Mouse (Mus musculus) T-cell, adult 2 months (primary cell): Measurements from ENCODE around the gene Sbk1.
A peak's percentile ranks its signal among the peaks of the same experiment; 100 is the strongest.

Source experiments
- DNase-seq: peaks from one replicate; pipeline ENCODE4 v3.0.0; 2022; ENCODE audit warnings: low spot score

Gene Sbk1

DNA sequence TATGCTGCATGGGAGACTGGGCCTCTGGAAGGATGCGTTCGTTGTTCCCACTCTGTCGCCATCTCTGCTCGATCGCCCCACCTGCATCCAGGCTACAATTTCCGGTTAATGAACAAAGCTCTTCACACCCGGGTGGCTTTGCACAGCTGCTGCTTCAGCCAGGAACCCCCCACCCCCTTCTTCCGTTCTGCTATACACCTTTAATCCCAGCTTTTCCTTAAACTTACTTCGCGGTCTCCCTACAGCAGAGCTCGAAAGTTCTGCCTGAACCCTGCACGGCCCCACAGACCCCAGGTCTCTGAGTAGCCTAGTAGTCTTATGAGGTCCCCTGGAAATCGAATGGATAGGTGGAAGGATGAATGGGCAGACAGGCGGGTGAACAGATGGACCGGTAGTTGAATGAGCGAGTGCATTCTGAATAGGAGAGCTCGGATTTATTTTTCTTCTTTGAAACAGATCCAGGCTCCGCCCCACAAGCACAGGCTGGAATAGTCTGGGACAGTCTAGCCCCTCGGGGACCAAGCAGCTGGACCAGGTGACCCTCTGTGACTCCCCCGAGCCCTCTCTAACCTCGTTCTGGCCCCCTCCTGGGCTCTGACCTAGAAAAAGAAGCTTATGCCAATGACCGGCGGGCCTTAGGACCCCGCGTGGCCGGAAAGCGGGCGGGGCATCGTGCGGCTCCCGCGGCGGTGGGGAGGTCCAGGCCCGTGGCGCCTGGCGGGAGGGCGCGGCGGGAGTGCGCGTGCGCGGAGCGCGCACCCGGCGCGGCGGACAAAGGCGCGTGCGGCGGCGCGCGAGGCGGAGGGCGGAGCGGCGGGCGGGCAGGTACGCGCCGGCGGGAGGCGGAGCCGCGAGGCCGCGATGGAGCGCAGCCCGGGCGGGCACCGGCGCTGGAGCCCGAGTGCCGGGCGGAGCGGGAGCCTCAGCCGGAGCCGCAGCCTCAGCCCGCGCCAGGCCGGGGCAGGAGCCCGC lies at the start of gene Sbk1:
Gene Sbk1 (plus strand): TSS at position 908 of the 972 bp plus-strand sequence.
- peak; percentile 89 for DNase-seq

DNA sequence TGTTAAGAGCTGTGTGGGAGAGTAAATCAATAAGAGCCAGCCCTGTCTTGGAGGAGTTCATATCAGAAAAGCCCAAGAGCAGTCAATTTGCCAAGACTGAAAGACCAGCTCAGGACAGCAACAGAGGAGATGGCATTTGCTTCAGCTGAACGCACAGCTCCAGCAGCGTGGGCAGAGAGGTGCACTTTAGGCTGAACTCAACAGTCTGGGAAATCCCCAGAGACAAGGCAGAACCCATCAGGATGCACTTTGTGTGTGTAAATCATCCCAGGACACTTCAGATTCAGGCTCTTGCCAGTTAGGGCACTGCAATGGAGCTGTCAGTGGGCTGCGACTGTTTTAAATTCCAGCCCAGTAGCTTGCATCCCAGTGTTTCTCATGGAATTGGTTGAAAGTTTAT lies 49.7 kb upstream of the Sbk1 start:
- no peak for DNase-seq

DNA sequence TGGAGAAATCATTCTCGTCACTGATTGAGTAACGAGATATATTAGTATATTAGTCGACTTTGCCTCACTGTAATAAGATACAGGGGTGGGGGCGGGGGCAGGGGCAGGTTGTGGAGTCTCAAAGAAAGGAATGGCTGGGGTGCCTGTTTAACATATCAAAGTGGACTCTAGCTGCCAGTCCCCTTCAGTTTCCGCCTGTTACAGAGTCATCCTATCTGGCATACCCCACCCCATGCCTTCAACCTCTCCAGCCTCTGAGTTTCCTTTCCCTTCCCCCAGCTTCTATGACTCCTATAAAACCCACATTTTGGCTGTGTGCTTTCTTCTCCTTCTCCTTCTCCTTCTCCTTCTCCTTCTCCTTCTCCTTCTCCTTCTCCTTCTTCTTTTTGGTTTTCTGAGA lies 46.3 kb upstream of the Sbk1 start:
- no peak for DNase-seq

DNA sequence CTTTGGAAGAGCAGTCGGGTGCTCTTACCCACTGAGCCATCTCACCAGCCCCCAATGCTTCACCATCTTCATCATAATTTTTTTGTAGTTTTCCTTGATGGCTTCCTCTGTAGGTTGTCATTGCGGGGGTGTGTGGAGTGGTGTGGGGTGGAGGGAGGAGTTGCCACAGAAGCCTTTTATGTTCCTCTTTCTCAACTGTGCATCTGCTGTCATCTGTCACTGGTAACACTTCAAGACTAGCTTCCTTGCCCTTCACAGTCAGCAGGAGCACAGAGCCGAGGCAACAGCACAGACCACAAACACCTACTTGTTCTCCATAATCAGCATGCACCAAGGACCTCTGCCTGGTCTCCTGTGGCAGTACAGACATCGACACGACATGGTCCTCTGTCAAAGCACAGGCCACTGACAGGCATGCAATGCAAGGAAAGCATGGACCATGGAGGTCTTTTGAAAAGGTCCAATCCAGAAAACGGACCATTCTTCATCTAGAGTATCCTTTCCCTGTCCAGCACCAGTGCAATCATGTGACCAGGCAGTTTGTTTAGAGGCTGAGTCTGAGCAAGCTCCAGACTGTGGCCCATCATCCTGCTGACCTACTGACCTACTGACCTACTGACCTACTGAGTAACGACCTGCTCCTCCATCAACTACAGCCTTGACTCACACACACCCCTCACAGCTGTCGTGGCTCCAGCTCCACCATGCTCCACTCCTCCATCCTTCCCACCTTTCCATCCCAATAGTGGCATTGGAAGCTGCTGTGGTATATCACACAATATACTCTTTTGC lies 41.9 kb upstream of the Sbk1 start:
- peak; percentile 44 for DNase-seq

DNA sequence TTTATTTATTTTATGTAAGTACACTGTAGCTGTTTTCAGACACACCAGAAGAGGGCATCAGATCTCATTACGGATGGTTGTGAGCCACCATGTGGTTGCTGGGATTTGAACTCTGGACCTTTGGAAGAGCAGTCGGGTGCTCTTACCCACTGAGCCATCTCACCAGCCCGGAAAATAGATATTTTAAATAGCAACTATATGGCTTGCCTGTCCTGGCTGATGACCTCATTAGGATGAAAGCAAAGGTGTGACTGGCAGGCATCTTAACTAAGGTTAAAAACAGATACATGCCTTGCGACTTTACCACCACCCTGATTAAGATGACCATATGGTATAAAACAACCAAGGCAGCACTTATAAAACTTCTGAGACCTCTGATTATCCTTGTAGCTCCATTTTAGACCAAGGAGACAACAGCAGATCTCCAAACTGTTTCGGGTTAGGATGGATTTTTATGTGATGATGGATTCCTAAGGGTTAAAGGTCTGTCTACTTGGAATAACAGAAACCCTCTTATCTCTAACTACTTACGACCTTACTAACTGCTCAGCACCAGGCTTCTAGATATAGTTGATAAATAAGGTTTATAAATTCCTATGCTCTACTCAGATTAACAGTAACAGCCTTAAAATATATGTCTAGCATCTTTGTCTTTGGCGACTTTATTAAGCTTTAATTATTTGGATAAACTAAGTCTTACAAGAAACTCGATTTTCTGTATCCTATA lies 39.9 kb upstream of the Sbk1 start:
- no peak for DNase-seq

DNA sequence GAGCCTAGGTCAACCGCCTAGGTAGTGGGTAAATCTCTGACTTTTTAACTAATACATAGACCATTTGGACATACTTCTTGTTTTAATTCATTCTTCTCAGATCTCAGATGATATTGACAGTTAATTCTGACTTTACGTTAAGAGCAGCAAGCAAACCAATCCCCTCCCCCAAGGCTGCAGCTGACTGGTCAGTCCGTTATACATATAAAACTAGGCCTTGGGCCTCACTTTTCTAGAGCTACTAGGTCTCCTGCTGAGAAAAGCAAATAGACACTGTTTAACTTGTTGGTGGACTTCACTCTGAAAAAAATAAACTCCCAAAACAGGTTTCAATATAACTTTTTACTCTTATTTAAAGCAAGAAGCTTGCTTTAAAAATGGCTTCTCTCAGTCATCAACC lies 37.8 kb upstream of the Sbk1 start:
- DNase-seq, result no peak

DNA sequence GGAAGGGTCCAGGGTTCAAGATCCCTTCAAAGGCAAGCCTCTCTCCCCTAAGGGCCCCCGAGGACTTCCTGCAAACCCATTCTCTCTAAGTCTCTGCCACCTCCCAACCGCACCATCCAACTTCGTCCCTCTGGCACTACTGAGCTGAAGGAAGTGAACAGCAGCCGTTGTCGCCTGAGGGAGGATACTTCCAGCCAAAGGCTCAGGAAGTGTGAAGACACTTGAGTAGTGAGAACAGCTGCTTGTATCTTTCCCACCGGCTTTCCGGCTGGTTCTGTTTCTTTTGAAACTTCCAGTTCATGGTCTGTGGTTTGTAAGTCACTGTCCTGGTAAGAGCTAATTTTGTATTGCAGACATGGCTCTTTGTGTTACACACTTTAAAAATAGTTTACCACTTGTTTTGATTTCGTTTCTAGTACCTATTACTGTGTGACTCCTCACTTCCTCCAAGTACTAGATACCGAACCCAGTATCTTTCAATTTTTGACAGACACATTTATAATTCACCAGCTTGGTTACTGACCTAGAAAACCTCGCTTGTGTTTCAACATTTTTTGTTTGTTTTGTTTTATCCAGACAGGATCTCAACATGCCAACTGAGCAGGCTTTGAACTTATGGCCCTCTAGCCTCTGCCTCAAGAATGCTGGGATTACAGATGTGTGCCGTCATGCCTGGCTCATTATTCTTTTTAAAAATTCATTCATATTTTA lies 36.2 kb upstream of the Sbk1 start:
- peak; percentile 33 for DNase-seq

DNA sequence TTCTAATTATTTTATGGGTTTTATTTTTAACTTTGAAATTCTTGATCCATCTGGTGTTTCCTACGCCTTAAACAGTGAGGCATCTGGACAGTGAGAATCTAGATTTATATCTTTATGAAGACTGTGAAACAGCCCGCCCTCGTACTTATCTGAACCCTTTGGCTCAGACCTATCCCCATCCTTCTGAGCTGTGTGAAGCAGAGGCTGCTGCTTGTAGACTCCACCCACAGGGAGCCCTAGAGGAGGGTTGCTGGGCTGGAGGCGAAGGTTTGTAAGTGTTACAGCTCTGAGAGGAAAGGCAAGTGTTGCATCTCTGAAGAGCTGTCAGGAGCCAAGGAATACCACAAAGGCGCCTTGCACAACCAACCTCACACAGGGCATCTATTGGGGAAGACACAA lies 35.6 kb upstream of the Sbk1 start:
- DNase-seq, result no peak

DNA sequence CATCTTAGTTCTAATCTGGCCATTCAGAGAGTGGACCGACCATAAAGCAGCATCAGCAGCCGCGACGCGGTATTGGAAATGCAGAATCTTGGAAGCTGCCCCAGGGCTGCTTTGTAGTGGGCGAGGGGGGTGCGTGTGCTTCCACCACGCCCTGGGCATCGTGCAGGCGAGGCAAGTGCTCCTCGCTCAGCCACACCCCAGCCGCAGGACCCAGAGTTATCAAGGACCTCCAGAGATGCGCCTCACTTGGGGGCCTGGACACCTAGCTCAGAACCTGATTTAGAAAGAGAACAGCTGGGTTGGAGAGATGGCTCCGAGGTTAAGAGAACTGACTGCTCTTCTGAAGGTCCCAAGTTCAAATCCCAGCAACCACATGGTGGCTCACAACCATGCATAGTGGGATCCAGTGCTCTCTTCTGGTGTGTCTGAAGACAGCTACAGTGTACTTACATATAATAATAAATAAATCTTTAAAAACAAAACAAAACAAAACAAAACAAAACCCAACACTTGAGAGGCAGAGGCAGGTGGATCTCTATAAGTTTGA lies 31.5 kb upstream of the Sbk1 start:
- no peak for DNase-seq

DNA sequence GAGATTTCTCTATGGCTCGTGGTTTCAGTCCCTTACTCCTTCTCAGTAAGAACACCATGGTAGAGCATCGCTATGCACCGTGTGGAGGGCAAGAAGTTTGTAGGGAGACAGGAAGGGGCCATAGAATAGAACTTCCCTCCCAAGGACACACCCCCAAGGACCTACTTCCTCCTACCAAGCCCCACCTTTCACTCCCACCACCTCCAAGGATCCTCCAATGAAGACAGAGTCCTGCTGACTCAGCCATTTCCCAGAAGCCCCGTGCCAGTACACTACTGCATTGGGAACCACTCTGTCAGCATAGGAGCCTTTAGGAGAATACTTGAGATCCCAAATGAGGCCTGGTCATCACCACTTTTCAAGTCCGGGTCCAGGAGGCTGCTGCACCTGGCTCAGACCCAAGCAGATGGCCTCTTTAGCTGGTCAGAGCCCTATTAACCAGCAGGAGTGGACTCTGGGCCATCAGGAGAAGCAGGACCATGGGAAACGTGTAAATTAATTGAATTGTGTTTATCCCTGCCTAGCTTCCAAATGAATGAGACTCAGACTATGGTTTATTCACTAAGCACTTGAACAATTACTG lies 28.2 kb upstream of the Sbk1 start:
- DNase-seq, result no peak

DNA sequence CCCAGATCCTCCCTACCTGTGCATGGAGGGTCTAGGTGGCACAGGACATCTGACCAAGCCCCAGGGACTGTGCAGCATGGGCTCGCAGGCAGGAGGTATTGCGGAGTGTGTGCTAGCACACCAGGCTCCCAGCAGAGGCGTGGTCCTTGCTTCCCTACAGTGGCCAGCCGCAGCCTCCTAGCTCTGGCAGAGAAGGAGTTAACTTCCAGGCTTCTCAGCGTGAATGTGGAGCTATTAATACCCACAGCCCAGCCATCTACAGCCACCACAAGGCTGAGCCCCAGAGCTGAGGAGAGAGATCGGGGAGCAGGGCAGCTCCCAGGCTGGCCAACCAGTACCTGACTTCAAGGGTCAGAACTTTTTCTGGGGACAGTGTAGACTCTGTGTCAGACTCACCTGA lies 24.3 kb upstream of the Sbk1 start:
- no peak for DNase-seq

DNA sequence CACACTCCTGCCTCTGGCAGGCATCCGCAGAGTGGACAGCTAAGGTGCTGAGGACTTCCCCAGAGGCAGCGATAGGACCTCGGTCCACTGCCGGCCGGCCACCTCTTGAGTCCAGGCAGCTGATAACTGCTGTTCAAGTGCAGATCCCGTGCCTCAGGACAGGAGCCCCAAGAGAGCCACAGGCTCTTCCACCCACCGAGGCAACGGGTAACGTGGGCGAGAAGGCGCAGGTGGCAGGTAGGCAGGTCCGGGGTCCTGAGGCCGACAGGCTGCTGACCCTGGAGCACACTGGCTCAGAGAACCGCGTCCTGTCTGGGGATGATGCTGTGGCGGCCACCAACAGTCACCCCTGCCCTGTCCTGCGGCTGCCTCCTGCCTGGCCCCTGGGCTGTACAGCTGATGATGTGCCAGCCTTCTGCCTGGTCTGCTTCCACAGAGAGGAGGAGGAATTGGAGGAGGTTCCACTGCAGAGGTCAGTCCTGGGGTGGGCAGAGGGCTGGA lies 23.7 kb upstream of the Sbk1 start:
- no peak for DNase-seq

DNA sequence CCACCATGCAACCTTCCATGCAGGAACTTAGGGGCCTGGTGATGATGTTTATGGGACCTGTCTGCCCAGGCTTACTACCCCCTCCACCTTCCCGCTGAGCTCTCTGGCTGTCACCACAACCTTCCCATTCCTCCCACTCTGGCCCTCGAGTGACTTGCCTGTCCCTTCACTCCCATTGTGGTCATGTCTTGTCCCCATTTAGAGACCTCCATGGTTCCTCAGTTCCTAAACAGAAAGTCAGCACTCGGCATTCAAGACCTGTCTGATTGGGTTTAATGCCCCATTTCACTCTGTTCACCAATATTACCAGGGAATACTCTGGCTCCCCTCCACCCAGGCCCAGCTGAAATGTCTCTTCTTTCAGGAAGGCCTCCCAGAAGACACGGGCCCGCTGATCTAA lies 23.3 kb upstream of the Sbk1 start:
- DNase-seq, result no peak

DNA sequence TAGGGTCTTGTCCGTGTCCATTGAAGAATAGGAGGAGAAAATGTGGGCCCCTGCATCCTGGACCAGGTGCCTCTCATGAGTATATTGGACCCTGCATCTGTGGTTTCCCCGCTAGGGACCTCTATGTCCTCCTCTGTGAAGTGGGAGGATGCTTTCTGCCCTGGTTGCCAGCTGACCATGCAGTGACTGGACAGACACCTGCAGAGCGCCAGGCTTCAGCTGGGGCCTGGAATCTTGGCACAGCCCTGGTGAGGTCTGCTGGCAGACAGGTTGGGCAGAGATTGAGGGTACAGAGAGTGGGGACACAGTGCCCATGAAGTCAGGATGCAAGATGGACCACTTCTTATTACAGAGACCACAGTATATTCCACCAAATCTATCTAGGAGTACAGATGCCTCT lies 22.4 kb upstream of the Sbk1 start:
- no peak for DNase-seq

DNA sequence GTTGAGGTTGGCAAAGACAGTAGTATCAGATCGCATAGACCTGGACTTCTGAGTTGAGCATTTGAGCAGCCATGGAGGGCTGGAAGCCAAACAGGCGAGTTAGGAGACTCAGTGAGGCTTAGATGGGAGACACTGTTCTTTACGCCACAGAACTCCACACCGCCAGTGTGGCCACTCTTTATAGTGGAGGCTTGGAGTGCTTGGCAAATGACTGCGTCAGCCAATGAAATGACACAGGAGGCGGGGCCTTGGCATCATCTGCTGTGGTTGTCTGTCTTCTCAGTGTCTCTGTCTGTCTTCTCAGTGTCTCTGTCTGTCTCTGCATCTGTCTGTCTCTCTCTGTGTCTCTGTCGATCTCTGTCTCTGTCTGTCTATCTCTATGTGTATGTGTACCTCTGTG lies 21.9 kb upstream of the Sbk1 start:
- no peak for DNase-seq

DNA sequence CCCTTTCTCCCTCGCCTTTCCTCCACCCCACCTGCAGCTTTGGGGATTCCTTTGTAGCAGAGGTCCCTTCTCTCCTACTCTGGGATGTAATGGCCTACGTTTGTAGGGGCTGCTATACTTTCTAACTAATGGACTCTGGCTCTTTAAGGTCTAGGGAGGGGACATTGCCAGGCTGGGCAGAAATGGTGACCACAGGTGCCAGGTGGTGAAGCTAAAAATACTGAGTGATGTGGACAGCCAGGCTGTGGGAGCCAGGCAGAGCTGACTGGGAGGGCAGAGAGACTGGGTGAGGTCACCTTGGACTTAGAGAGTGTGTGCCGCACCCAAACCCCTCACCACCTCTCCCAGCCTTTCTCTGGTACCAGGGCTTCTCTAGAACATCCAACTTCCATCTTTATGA lies 20.7 kb upstream of the Sbk1 start:
- no peak for DNase-seq

DNA sequence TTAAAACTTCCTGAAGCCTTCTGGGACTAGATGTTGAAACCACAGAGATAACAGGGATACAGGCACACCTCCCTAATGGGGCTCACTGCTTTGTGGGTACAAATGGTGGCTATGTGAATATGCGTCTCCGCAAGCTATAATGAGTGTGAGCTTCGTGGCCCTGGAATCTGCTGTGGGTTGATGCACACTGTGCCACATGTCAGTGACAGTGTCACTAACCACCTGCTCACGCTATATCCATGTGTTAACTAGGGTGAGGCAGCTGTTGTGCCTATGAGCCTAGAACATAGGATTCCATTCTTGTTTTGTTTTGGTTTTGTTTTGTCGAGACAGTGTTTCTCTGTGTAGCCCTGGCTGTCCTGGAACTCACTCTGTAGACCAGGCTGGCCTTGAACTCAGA lies 20.2 kb upstream of the Sbk1 start:
- DNase-seq, result no peak

DNA sequence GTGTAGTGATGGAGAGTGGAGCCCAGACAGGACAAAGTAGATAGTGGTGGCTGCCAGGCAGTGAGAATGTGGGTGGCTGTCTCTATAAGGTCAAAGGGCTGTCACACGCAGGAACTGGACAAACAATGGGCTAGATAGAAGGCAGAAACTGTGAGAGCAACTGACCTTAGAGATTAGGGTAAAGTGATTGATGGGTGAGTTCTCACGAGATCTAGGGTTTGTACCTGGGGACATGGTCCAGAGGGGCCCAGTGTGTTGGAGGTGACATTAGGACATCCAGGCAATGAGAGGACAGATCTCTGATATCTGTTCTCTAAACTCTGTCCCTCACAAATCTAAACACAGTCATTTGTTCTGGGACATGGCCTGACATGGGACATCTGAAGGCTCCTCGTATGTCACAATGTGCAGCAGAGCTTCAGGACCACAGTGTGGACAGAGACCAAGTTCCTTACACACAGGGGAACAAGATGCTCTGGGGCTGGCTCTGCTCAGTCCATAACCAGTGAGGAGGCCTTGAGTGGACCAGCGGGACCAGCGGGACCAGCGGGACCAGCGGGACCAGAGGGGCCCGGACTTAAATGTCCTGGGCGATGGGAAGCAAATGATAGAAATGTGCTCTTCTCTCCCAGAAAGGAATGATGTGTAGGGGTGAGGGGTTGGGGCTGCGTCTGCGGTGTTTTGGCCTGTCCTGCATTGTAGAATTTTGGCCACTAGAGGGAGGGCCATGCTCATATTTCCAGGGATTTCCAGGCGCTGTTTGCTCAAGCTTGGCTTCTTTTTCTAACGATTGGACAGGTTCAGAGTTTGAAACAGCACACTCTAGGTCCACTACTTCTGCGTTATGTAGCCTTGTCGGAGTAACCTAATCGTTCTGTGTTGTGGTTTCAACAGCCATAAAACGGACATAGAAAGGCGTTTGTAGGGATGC lies 11.9 kb upstream of the Sbk1 start:
- DNase-seq, result peak; percentile 71

DNA sequence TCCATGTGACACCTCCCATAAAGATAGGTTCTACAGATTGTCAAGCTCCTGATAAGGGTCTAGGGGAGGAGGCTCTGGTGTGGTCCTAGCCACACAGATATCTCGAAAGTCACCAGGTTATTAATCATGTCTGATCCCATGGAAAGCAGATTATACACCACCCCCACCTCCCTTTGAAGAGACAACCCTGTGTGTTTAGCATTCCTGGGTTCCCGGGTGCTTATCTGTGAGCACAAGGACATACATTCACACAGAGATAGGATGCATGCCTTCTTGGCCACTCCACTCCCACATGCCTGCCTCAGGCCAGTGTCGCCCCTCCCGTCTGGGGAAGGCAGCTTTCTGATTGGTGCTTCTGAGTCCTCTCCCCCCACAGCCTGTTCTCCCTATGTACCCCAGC lies 10.6 kb upstream of the Sbk1 start:
- DNase-seq, result no peak

DNA sequence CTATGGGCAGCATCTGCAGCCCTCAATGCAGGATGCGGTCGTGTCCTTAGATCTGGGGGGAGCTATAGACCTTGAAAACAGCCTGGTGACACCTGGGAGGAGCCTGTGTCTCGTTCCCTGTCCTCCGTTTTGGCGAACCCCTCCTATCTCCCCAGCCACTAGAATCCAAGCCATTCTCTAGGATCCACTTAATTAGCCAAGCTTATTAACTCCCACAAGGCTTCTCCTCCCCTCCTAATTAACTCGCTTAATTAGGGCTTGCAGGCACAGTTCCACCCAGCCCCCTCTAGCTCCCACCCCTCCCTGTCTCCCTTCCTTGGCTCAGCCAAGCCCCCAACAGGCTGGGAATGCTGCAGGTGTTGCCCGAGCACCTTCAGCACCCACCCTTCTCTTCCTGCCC lies 8.5 kb upstream of the Sbk1 start:
- DNase-seq, result no peak
